Mouse (Mus musculus) small intestine, adult 2 months (tissue): ENCODE results near the gene Babam1.

ENCODE experiments used
- CTCF ChIP-seq: fragments of 200-500 bp; IDR thresholded peaks from 2 replicates; pipeline ENCODE4 v1.5.1; 2012; ENCODE audit warnings: low read depth, mild to moderate bottlenecking, control low read depth, inconsistent platforms, low read length, moderate library complexity, mixed read lengths; ENCODE audit not compliant: insufficient replicate concordance, insufficient read length; ENCODE audit errors: extremely low read depth
- POLR2A ChIP-seq: fragments of 200-500 bp; IDR thresholded peaks from 2 replicates; pipeline ENCODE4 v1.6.1; 2012; ENCODE audit warnings: low read depth, mild to moderate bottlenecking, control low read depth, inconsistent platforms, low read length, moderate library complexity

- TF ChIP-seq POLR2A (no peak), CTCF (no peak)
Measured at GRCm38 (mm10) chr8:71372427-71372826, 24.2 kb upstream of the Babam1 start.
